Mouse (Mus musculus) testis, adult 2 months (tissue): Measurements from ENCODE around the gene Hps3. TPM values are rescaled to one million over a fixed set of nuclear protein-coding genes. Genes with fewer than 3 reads are reported as not detected.

Source experiments
- H3K27ac ChIP-seq: fragments of 200-500 bp; 2 replicates; pipeline ENCODE4 v1.5.1; 2012; ENCODE audit warnings: low read depth, low read length; ENCODE audit not compliant: control insufficient read depth, insufficient read depth
- H3K27me3 ChIP-seq: fragments of 200-500 bp; 2 replicates; pipeline ENCODE4 v1.6.1; 2012; ENCODE audit warnings: mild to moderate bottlenecking, low read length, moderate library complexity; ENCODE audit not compliant: control insufficient read depth, insufficient read depth
- H3K36me3 ChIP-seq: fragments of 200-500 bp; 2 replicates; pipeline ENCODE4 v1.6.1; 2012; ENCODE audit warnings: mild to moderate bottlenecking, low read length; ENCODE audit not compliant: control insufficient read depth, insufficient read depth
- H3K4me1 ChIP-seq: fragments of 200-500 bp; 2 replicates; pipeline ENCODE4 v1.6.1; 2012; ENCODE audit warnings: low read length; ENCODE audit not compliant: control insufficient read depth, insufficient read depth
- H3K4me3 ChIP-seq: fragments of 200-500 bp; 2 replicates; pipeline ENCODE4 v1.5.1; 2012; ENCODE audit warnings: low read depth, mild to moderate bottlenecking, low read length, moderate library complexity, mixed read lengths; ENCODE audit not compliant: control insufficient read depth
- CTCF ChIP-seq: fragments of 200-500 bp; IDR thresholded peaks from 2 replicates; pipeline ENCODE4 v1.5.1; 2012; ENCODE audit warnings: low read depth, mild to moderate bottlenecking, inconsistent platforms, low read length, moderate library complexity; ENCODE audit not compliant: control insufficient read depth, insufficient read depth, insufficient replicate concordance
- POLR2A ChIP-seq: fragments of 200-500 bp; IDR thresholded peaks from 2 replicates; pipeline ENCODE4 v1.6.1; 2012; ENCODE audit warnings: low read depth, mild to moderate bottlenecking, inconsistent platforms, low read length, moderate library complexity; ENCODE audit not compliant: control insufficient read depth
- polyA plus RNA-seq: library from polyadenylated mRNA; depleted of rRNA; stranded (reverse); fragments of >200 nt; gene quantifications from 2 replicates; pipeline ENCODE4 v1.2.3, GENCODE M21; 2012

Gene Hps3
- polyA plus RNA-seq, 1 experiment = 4.0 TPM

GRCm38 (mm10) chr3:19978474-19978873 lies 56.6 kb downstream of the Hps3 start:
- H3K36me3 ChIP-seq = no peaks in the 10 kb centered on the region
- no peaks in the 10 kb centered on the region for H3K4me1 ChIP-seq
- H3K27ac ChIP-seq = no peak overlapping the region
- TF ChIP-seq CTCF = no peak
- TF ChIP-seq POLR2A = no peak
- H3K4me3 ChIP-seq = no peak overlapping the region
- no peaks in the 10 kb centered on the region for H3K27me3 ChIP-seq

GRCm38 (mm10) chr3:19966072-19966471 lies 69.0 kb downstream of the Hps3 start:
- no peaks in the 10 kb centered on the region for H3K4me1 ChIP-seq

GRCm38 (mm10) chr3:19965239-19965638 lies 69.9 kb downstream of the Hps3 start:
- Histone ChIP-seq H3K4me3 (no peak overlapping the region), H3K27me3 (no peaks in the 10 kb centered on the region), H3K4me1 (no peaks in the 10 kb centered on the region), H3K36me3 (no peaks in the 10 kb centered on the region), H3K27ac (no peak overlapping the region)
- no peak for TF ChIP-seq CTCF
- no peak for TF ChIP-seq POLR2A

More at GRCm38 (mm10) chr3:19966072-19966471, 69.0 kb downstream of the Hps3 start:
- Histone ChIP-seq H3K36me3 (no peaks in the 10 kb centered on the region), H3K27ac (no peak overlapping the region), H3K4me3 (no peak overlapping the region), H3K27me3 (no peaks in the 10 kb centered on the region)
- no peak for TF ChIP-seq CTCF
- TF ChIP-seq POLR2A = no peak

- no peak for TF ChIP-seq POLR2A
- TF ChIP-seq CTCF = no peak
- Histone ChIP-seq H3K4me3 (no peak overlapping the region), H3K27me3 (no peaks in the 10 kb centered on the region), H3K36me3 (no peaks in the 10 kb centered on the region), H3K27ac (no peak overlapping the region), H3K4me1 (no peaks in the 10 kb centered on the region)
Measured at GRCm38 (mm10) chr3:19964625-19965188, 70.4 kb downstream of the Hps3 start.

GRCm38 (mm10) chr3:19962769-19963513 lies 72.2 kb downstream of the Hps3 start:
- no peak for TF ChIP-seq CTCF
- Histone ChIP-seq H3K36me3 (no peaks in the 10 kb centered on the region), H3K4me1 (no peaks in the 10 kb centered on the region), H3K27me3 (no peaks in the 10 kb centered on the region), H3K4me3 (no peak overlapping the region), H3K27ac (no peak overlapping the region)

GRCm38 (mm10) chr3:19961341-19961740 lies 73.8 kb downstream of the Hps3 start:
- Histone ChIP-seq H3K27ac (no peak overlapping the region), H3K36me3 (no peaks in the 10 kb centered on the region), H3K4me3 (no peak overlapping the region), H3K4me1 (no peaks in the 10 kb centered on the region), H3K27me3 (no peaks in the 10 kb centered on the region)
- no peak for TF ChIP-seq CTCF
- TF ChIP-seq POLR2A = no peak

- Histone ChIP-seq H3K4me1 (no peaks in the 10 kb centered on the region), H3K4me3 (no peak overlapping the region), H3K27ac (no peak overlapping the region), H3K27me3 (no peaks in the 10 kb centered on the region), H3K36me3 (no peaks in the 10 kb centered on the region)
- no peak for TF ChIP-seq POLR2A
- TF ChIP-seq CTCF = no peak
Measured at GRCm38 (mm10) chr3:19960570-19961114, 74.5 kb downstream of the Hps3 start.
